Mouse (Mus musculus) liver, embryonic 11.5 days (tissue): ENCODE data around the gene Cd80. TPM values are rescaled to one million over a fixed set of nuclear protein-coding genes. Genes with fewer than 3 reads are reported as not detected.

Experiments used
- ATAC-seq: fragments of 200-750 bp; cut with Nextera tagmentation; replicated peaks from 2 replicates; pipeline ENCODE4 v1.8.0; 2017; ENCODE audit warnings: moderate number of reproducible peaks, mild to moderate bottlenecking, moderate TSS enrichment, moderate library complexity; ENCODE audit not compliant: low FRiP score
- DNase-seq: peaks from one replicate; pipeline ENCODE4 v3.0.0-alpha.2; 2017; ENCODE audit warnings: low spot score
- H3K27ac ChIP-seq: fragments of 300-500 bp; sonication (generic); 2 replicates; pipeline ENCODE4 v1.5.1; 2014; ENCODE audit warnings: mild to moderate bottlenecking, low read depth, low read length, control low read depth
- H3K27me3 ChIP-seq: fragments of 300-500 bp; sonication (generic); replicated peaks from 2 replicates; pipeline ENCODE4 v1.6.1; 2014; ENCODE audit warnings: low read length, mixed read lengths; ENCODE audit not compliant: control insufficient read depth, insufficient read depth
- H3K36me3 ChIP-seq: fragments of 300-500 bp; sonication (generic); 2 replicates; pipeline ENCODE4 v1.6.1; 2014; ENCODE audit warnings: mild to moderate bottlenecking, low read length, moderate library complexity, mixed read lengths; ENCODE audit not compliant: control insufficient read depth, insufficient read depth
- H3K4me1 ChIP-seq: fragments of 300-500 bp; sonication (generic); replicated peaks from 2 replicates; pipeline ENCODE4 v1.6.1; 2014; ENCODE audit warnings: low read length, mixed read lengths; ENCODE audit not compliant: control insufficient read depth, insufficient read depth
- H3K4me2 ChIP-seq: fragments of 300-500 bp; sonication (generic); 2 replicates; pipeline ENCODE4 v1.6.1; 2014; ENCODE audit warnings: mild to moderate bottlenecking, control low read depth, moderate library complexity
- H3K4me3 ChIP-seq: fragments of 300-500 bp; sonication (generic); 2 replicates; pipeline ENCODE4 v1.5.1; 2014; ENCODE audit warnings: low read depth, low read length, control low read depth
- H3K9ac ChIP-seq: fragments of 300-500 bp; sonication (generic); 2 replicates; pipeline ENCODE4 v1.6.1; 2014; ENCODE audit warnings: low read depth, low read length, control low read depth
- H3K9me3 ChIP-seq: fragments of 300-500 bp; sonication (generic); 2 replicates; pipeline ENCODE4 v1.6.1; 2016; ENCODE audit warnings: low read length, inconsistent platforms, mixed read lengths; ENCODE audit not compliant: control insufficient read depth
- WGBS: fragments of 180-500 bp; shearing (Covaris S2); extraction: QIAGEN DNeasy Blood & Tissue Kit; methylation state at CpG from one replicate; pipeline ENCODE4 v1.1.7; 2014; 5-methylcytosine and 5-hydroxymethylcytosine counted together
- polyA plus RNA-seq: library from polyadenylated mRNA; unstranded; fragments of >200 nt; fragmentation: Nextera tagmentation; extraction: Ambion mirVana; gene quantifications from 2 replicates; pipeline ENCODE4 v1.2.1, GENCODE M21; 2014

The Cd80 gene
- polyA plus RNA-seq, 1 experiment from 2014 or later = 0.23 TPM

GRCm38 (mm10) chr16:38482780-38483562 lies 27.6 kb downstream of the Cd80 start:
- no peak overlapping the region for H3K9ac ChIP-seq
- H3K36me3 ChIP-seq = no peaks in the 10 kb centered on the region
- H3K4me1 ChIP-seq = peaks cover 12% of the 10 kb centered on the region
- WGBS = 12% methylated on average over 32 of the region's 32 CpGs
- ATAC-seq (peak; percentile 16; the same call in 1 of the 2 replicates), DNase-seq (peak; percentile 36)
- H3K27ac ChIP-seq = no peak overlapping the region
- H3K9me3 ChIP-seq = no peaks in the 10 kb centered on the region
- peak overlapping the region; percentile 64 for H3K4me2 ChIP-seq
- H3K4me3 ChIP-seq = peak overlapping the region; percentile 40
- H3K27me3 ChIP-seq = peaks cover 11% of the 10 kb centered on the region

GRCm38 (mm10) chr16:38483582-38484309 lies 28.4 kb downstream of the Cd80 start:
- Histone ChIP-seq H3K9ac (0 out of 2 replicates have a peak overlapping the region, but pooled peaks have one; percentile 13), H3K4me3 (peak overlapping the region; percentile 40), H3K9me3 (no peaks in the 10 kb centered on the region), H3K27ac (no peak overlapping the region), H3K4me2 (peak overlapping the region; percentile 64), H3K27me3 (peaks cover 11% of the 10 kb centered on the region), H3K4me1 (peaks cover 12% of the 10 kb centered on the region), H3K36me3 (no peaks in the 10 kb centered on the region)
- 23% methylated on average over 42 of the region's 42 CpGs for WGBS
- ATAC-seq = peak; percentile 28; the same call in 1 of the 2 replicates
- DNase-seq = peak; percentile 43

- no peak for DNase-seq
- H3K4me1 ChIP-seq = no peaks in the 10 kb centered on the region
- no peak overlapping the region for H3K4me3 ChIP-seq
- no peak overlapping the region for H3K4me2 ChIP-seq
- H3K36me3 ChIP-seq = no peaks in the 10 kb centered on the region
- H3K27me3 ChIP-seq = no peaks in the 10 kb centered on the region
- no peaks in the 10 kb centered on the region for H3K9me3 ChIP-seq
- no peak for ATAC-seq
- H3K27ac ChIP-seq = no peak overlapping the region
- no peak overlapping the region for H3K9ac ChIP-seq
- 86% methylated on average over 3 of the region's 3 CpGs for WGBS
These were observed 37.2 kb downstream of the Cd80 start for GRCm38 (mm10) chr16:38492551-38492950.

- no peak for DNase-seq
- H3K4me1 ChIP-seq = no peaks in the 10 kb centered on the region
- ATAC-seq = no peak
These were observed 38.5 kb downstream of the Cd80 start for GRCm38 (mm10) chr16:38493890-38494289.

GRCm38 (mm10) chr16:38496604-38497140 lies 41.3 kb downstream of the Cd80 start:
- H3K9ac ChIP-seq = no peak overlapping the region
- H3K4me1 ChIP-seq = no peaks in the 10 kb centered on the region
- peaks cover 6% of the 10 kb centered on the region; the same call in 1 of the 2 replicates for H3K36me3 ChIP-seq
- no peaks in the 10 kb centered on the region for H3K9me3 ChIP-seq
- H3K4me2 ChIP-seq = no peak overlapping the region
- H3K4me3 ChIP-seq = no peak overlapping the region
- H3K27me3 ChIP-seq = no peaks in the 10 kb centered on the region
- ATAC-seq (no peak), DNase-seq (no peak)
- WGBS = 85% methylated on average over 7 of the region's 7 CpGs
- H3K27ac ChIP-seq = no peak overlapping the region

More at GRCm38 (mm10) chr16:38493890-38494289, 38.5 kb downstream of the Cd80 start:
- peaks cover 6% of the 10 kb centered on the region; the same call in 1 of the 2 replicates for H3K36me3 ChIP-seq
- WGBS = 83% methylated on average over 10 of the region's 10 CpGs
- H3K9me3 ChIP-seq = no peaks in the 10 kb centered on the region
- H3K27ac ChIP-seq = no peak overlapping the region
- H3K9ac ChIP-seq = no peak overlapping the region
- no peak overlapping the region for H3K4me3 ChIP-seq
- no peaks in the 10 kb centered on the region for H3K27me3 ChIP-seq
- no peak overlapping the region for H3K4me2 ChIP-seq

GRCm38 (mm10) chr16:38502469-38502868 lies 47.1 kb downstream of the Cd80 start:
- H3K4me1 ChIP-seq = no peaks in the 10 kb centered on the region
- H3K9ac ChIP-seq = no peak overlapping the region
- no peak overlapping the region for H3K4me3 ChIP-seq
- H3K27me3 ChIP-seq = no peaks in the 10 kb centered on the region
- 87% methylated on average over 10 of the region's 10 CpGs for WGBS
- ATAC-seq (no peak), DNase-seq (no peak)
- H3K9me3 ChIP-seq = no peaks in the 10 kb centered on the region
- H3K36me3 ChIP-seq = peaks cover 13% of the 10 kb centered on the region; the same call in 1 of the 2 replicates
- H3K27ac ChIP-seq = no peak overlapping the region
- H3K4me2 ChIP-seq = no peak overlapping the region

GRCm38 (mm10) chr16:38503528-38503927 lies 48.2 kb downstream of the Cd80 start:
- 77% methylated on average over 4 of the region's 4 CpGs for WGBS
- no peak overlapping the region for H3K27ac ChIP-seq
- ATAC-seq (no peak), DNase-seq (no peak)
- H3K4me2 ChIP-seq = no peak overlapping the region
- H3K4me3 ChIP-seq = no peak overlapping the region
- peaks cover 9% of the 10 kb centered on the region; the same call in 1 of the 2 replicates for H3K36me3 ChIP-seq
- H3K4me1 ChIP-seq = no peaks in the 10 kb centered on the region
- H3K9me3 ChIP-seq = no peaks in the 10 kb centered on the region
- H3K27me3 ChIP-seq = no peaks in the 10 kb centered on the region
- H3K9ac ChIP-seq = no peak overlapping the region

GRCm38 (mm10) chr16:38506041-38506634 lies 50.8 kb downstream of the Cd80 start:
- Histone ChIP-seq H3K9ac (no peak overlapping the region), H3K4me2 (no peak overlapping the region), H3K4me3 (no peak overlapping the region), H3K27me3 (no peaks in the 10 kb centered on the region), H3K27ac (no peak overlapping the region), H3K4me1 (no peaks in the 10 kb centered on the region), H3K9me3 (no peaks in the 10 kb centered on the region), H3K36me3 (peaks cover 9% of the 10 kb centered on the region; the same call in 1 of the 2 replicates)
- DNase-seq (peak; percentile 54), ATAC-seq (peak; percentile 68)
- 82% methylated on average over 4 of the region's 4 CpGs for WGBS
